Mouse (Mus musculus) liver, postnatal 0 days (tissue): ENCODE results near the gene Sppl3. TPM values are rescaled to one million over a fixed set of nuclear protein-coding genes. Genes with fewer than 3 reads are reported as not detected.

Experiments used
- ATAC-seq: fragments of 200-750 bp; cut with Nextera tagmentation; 2 replicates; pipeline ENCODE4 v1.8.0; 2017; ENCODE audit warnings: mild to moderate bottlenecking, moderate library complexity
- DNase-seq: peaks from one replicate; pipeline ENCODE4 v3.0.0-alpha.2; 2016
- H3K27ac ChIP-seq: fragments of 300-500 bp; sonication (generic); 2 replicates; pipeline ENCODE4 v1.5.1; 2014; ENCODE audit warnings: antibody characterized with exemption, moderate library complexity, mild to moderate bottlenecking, low read depth
- H3K27me3 ChIP-seq: fragments of 300-500 bp; sonication (generic); 2 replicates; pipeline ENCODE4 v1.6.1; 2014; ENCODE audit warnings: low read length, control low read depth, mixed read lengths; ENCODE audit not compliant: insufficient read depth
- H3K36me3 ChIP-seq: fragments of 300-500 bp; sonication (generic); replicated peaks from 2 replicates; pipeline ENCODE4 v1.6.1; 2014; ENCODE audit warnings: mild to moderate bottlenecking, control low read depth, low read length, moderate library complexity, mixed read lengths; ENCODE audit not compliant: insufficient read depth
- H3K4me1 ChIP-seq: fragments of 300-500 bp; sonication (generic); 2 replicates; pipeline ENCODE4 v1.6.1; 2014; ENCODE audit warnings: antibody characterized with exemption, mild to moderate bottlenecking, control low read depth; ENCODE audit not compliant: insufficient read depth
- H3K4me2 ChIP-seq: fragments of 300-500 bp; sonication (generic); 2 replicates; pipeline ENCODE4 v1.6.1; 2014; ENCODE audit warnings: low read depth, mild to moderate bottlenecking, low read length, moderate library complexity, mixed read lengths
- H3K4me3 ChIP-seq: fragments of 300-500 bp; sonication (generic); 2 replicates; pipeline ENCODE4 v1.5.1; 2014; ENCODE audit warnings: low read depth, low read length
- H3K9ac ChIP-seq: fragments of 300-500 bp; sonication (generic); replicated peaks from 2 replicates; pipeline ENCODE4 v1.6.1; 2014; ENCODE audit warnings: mild to moderate bottlenecking, moderate library complexity
- H3K9me3 ChIP-seq: fragments of 300-500 bp; sonication (generic); 2 replicates; pipeline ENCODE4 v1.6.1; 2016; ENCODE audit warnings: mild to moderate bottlenecking, control low read depth, low read length, mixed read lengths
- CTCF ChIP-seq: sonication (generic); IDR thresholded peaks from 2 replicates; pipeline ENCODE4 v1.5.1; 2016; ENCODE audit warnings: antibody characterized with exemption, low read depth
- EP300 ChIP-seq: IDR thresholded peaks from 2 replicates; pipeline ENCODE4 v1.6.1; 2016; ENCODE audit warnings: antibody characterized with exemption, low read depth, mild to moderate bottlenecking
- WGBS: fragments of 180-500 bp; shearing (Covaris S2); extraction: QIAGEN DNeasy Blood & Tissue Kit; methylation state at CpG from one replicate; pipeline ENCODE4 v1.1.7; 2014; ENCODE audit not compliant: insufficient replicate concordance; 5-methylcytosine and 5-hydroxymethylcytosine counted together
- polyA plus RNA-seq: library from polyadenylated mRNA; unstranded; fragments of >200 nt; fragmentation: Nextera tagmentation; extraction: Ambion mirVana; gene quantifications from 2 replicates; pipeline ENCODE4 v1.2.1, GENCODE M21; 2015

Gene Sppl3
- polyA plus RNA-seq, 1 experiment from 2014 or later: 9.2 TPM

GRCm38 (mm10) chr5:115003224-115003873, 7.6 kb upstream of the Sppl3 start:
- Histone ChIP-seq H3K4me1 (peaks cover 7% of the 10 kb centered on the region; the same call in 1 of the 2 replicates), H3K4me3 (no peak overlapping the region), H3K9me3 (no peaks in the 10 kb centered on the region), H3K4me2 (no peak overlapping the region), H3K36me3 (no peaks in the 10 kb centered on the region), H3K27me3 (no peaks in the 10 kb centered on the region), H3K27ac (no peak overlapping the region), H3K9ac (no peak overlapping the region)
- DNase-seq (no peak), ATAC-seq (no peak)
- 51% methylated on average over 13 of the region's 13 CpGs for WGBS
- TF ChIP-seq EP300 (no peak), CTCF (no peak)

GRCm38 (mm10) chr5:115007768-115008167, 3.2 kb upstream of the Sppl3 start:
- Histone ChIP-seq H3K9me3 (no peaks in the 10 kb centered on the region), H3K9ac (no peak overlapping the region), H3K27me3 (no peaks in the 10 kb centered on the region), H3K27ac (no peak overlapping the region), H3K4me3 (no peak overlapping the region), H3K4me2 (no peak overlapping the region), H3K4me1 (peaks cover 27% of the 10 kb centered on the region), H3K36me3 (no peaks in the 10 kb centered on the region)
- TF ChIP-seq CTCF (no peak), EP300 (no peak)
- WGBS: 88% methylated on average over 5 of the region's 5 CpGs
- ATAC-seq (no peak), DNase-seq (no peak)

DNA sequence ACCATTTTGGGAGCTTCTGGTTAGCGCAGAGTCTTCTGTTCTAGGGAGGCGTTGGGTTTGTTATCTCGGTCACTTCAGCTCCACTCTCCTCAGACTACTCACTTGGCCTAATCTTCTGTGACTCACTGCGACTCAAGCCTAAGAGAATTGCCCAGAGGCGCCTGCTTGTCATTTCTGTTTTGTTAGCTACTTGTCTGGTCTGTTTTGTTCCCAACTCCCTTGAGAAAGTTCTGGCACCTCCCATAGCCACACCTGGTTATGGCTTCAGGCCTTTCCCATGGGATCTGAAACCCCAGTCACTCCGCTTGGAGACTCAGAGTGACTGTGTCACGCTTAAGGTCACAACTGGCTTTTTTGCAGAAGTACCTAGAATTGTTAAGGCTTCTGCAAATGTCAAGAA, 2.6 kb upstream of the Sppl3 start:
- Histone ChIP-seq H3K9me3 (no peaks in the 10 kb centered on the region), H3K27me3 (no peaks in the 10 kb centered on the region), H3K36me3 (no peaks in the 10 kb centered on the region), H3K4me3 (no peak overlapping the region), H3K27ac (no peak overlapping the region), H3K4me1 (peaks cover 29% of the 10 kb centered on the region), H3K9ac (no peak overlapping the region), H3K4me2 (no peak overlapping the region)
- DNase-seq: no peak
- no peak for ATAC-seq
- WGBS: 67% methylated on average over 7 of the region's 7 CpGs
- TF ChIP-seq CTCF (no peak), EP300 (no peak)

DNA sequence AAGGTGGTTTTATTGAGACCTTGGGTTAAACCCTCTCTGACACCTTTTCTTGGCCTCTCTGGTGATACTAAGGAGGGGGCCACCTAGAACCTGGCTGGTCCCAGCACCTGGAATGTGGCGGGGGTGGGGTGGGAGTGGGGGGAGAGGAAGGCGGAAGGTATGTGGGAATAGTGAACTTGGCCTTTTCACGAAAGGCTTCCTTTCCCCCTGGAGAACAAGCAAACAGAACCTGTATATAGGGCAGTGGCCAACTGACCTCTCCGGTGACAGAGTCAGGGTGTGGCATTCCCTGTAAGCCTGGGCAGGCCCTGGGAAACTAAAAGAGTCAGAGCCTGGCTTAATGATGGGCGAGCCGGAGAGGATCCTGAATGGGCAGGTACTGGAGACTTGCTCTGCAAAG, 1.8 kb upstream of the Sppl3 start:
- DNase-seq (no peak), ATAC-seq (no peak)
- Histone ChIP-seq H3K4me2 (no peak overlapping the region), H3K27ac (no peak overlapping the region), H3K9me3 (no peaks in the 10 kb centered on the region), H3K36me3 (no peaks in the 10 kb centered on the region), H3K4me3 (no peak overlapping the region), H3K9ac (no peak overlapping the region), H3K27me3 (no peaks in the 10 kb centered on the region), H3K4me1 (peaks cover 35% of the 10 kb centered on the region)
- no peak for TF ChIP-seq EP300
- TF ChIP-seq CTCF: no peak
- 69% methylated on average over 6 of the region's 6 CpGs for WGBS

DNA sequence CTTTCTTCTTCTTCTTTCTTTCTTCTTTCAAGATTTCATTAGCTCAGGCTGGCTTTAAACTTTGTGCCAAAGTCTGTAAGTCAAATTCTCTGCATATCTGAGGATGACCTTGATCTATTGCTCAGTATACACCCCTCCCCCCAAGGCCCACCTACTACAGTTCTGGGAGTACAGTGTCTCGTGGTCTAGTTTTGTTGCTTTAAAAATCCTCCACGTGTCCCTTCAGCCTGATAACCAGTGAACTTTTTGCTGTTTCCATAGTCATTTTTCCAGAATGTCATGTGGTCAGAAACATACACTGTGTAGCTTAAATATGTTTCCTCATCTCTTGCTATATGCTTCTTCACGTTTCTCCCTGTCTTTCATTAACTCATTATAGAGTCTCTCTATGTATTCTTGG, 976 bp upstream of the Sppl3 start:
- DNase-seq: no peak
- Histone ChIP-seq H3K27me3 (no peaks in the 10 kb centered on the region), H3K27ac (0 out of 2 replicates have a peak overlapping the region, but pooled peaks have one; percentile 96), H3K4me2 (peak overlapping the region; percentile 98; the same call in 1 of the 2 replicates), H3K9me3 (no peaks in the 10 kb centered on the region), H3K4me1 (peaks cover 42% of the 10 kb centered on the region), H3K4me3 (no peak overlapping the region), H3K36me3 (no peaks in the 10 kb centered on the region), H3K9ac (no peak overlapping the region)
- no peak for ATAC-seq
- 26% methylated on average over 3 of the region's 3 CpGs for WGBS
- no peak for TF ChIP-seq EP300
- TF ChIP-seq CTCF: no peak

GRCm38 (mm10) chr5:115011217-115011518, 231 bp downstream of the Sppl3 start:
- Histone ChIP-seq H3K4me2 (peak overlapping the region; percentile 98), H3K27me3 (no peaks in the 10 kb centered on the region), H3K36me3 (no peaks in the 10 kb centered on the region), H3K4me3 (peak overlapping the region; percentile 97), H3K9me3 (no peaks in the 10 kb centered on the region), H3K27ac (peak overlapping the region; percentile 96), H3K4me1 (peaks cover 52% of the 10 kb centered on the region), H3K9ac (peak overlapping the region; percentile 99)
- DNase-seq (no peak), ATAC-seq (peak; percentile 56)
- WGBS: 0% methylated on average over 25 of the region's 57 CpGs
- TF ChIP-seq EP300 (no peak), CTCF (no peak)
